Mouse (Mus musculus): ENCODE measurements at regions not wholly inside any gene's neighbourhood (a gene's known extent, or its start where the extent isn't known, plus 50 kb on each side); places are given as distances from the start of the nearest gene placed in this dataset.
"Not testable (repeated sequence)": the region's sequence is repeated elsewhere in the genome, so short reads cannot be mapped to it uniquely, and the experiment has no call there.

DNA sequence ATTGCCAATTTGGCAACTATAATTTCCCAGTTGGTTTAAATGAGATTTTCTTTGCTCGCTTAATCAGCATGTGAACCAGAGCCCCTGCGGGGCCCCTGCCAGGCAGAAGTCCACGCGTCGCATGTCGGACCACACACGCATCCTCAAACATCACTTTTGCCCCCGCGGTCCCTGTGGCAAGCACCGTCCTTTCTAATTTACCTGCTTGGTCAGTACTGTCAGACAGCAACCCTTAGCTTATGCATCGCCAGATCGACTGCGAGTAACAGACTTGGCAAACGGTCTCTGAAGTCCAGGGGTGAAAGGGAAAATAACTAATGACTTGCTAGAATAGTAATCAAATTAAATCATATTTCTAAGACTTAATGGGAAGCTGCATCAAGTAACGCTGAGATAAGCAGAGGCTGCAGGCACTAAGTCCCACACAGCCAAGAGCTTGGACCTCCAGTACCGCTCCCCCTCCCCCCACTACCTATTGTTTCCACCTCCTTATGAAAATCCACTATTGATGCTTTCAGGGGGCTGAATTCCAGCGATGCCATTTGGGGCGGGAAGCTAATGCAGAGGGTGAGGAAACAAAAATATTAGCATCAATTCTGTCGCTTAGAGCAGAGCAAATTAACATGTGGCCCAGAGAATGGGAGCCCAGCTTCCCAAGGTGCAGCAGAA lies 142.0 kb upstream of the Cntnap4 start:
- intact Hi-C loops (cut with DNase I): no loop called here
- DNase-seq: no peak

DNA sequence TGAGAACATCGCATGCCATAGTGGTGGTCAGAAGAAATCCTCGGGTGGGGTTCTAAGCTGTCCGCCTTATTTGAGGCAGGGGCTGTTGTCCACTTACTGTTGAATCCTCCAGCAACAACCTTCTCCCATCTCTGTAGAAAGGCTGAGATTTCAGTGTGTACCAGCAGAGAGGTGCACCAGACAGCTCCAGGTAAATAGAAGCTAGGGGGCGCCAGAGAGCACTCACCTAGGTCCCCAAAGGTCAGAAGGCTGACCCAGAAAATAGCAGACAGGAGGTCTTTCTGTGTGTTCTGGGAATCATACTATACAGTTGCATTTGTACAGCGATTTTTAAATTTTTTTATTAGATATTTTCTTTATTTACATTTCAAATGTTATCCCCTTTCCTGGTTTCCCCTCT lies 157.9 kb upstream of the Cntnap4 start:
- intact Hi-C loops (cut with DNase I): no loop called here

DNA sequence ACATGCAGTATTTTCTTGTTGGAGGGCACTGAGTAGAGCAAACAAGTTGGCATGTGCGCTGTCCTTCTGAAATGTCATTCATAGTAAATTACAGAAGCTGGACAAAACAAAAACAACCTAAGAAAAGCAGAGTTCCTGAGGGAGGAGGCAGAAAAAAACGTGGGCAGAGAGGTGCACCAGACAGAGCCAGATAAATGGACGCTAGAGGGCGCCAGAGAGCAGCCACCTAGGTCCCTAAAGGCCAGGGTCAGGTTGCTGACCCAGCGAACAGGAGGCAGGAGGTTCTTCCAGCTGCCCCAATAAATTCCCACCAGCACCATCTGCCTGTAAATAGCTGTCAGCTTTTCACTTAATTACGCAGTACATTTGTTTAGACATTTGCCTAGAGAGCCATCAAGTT lies 158.6 kb upstream of the Cntnap4 start:
- peak in 1 of 2 experiments; percentile 9 for DNase-seq

More for the DNA sequence above, 157.9 kb upstream of the Cntnap4 start:
- no peak for DNase-seq

DNA sequence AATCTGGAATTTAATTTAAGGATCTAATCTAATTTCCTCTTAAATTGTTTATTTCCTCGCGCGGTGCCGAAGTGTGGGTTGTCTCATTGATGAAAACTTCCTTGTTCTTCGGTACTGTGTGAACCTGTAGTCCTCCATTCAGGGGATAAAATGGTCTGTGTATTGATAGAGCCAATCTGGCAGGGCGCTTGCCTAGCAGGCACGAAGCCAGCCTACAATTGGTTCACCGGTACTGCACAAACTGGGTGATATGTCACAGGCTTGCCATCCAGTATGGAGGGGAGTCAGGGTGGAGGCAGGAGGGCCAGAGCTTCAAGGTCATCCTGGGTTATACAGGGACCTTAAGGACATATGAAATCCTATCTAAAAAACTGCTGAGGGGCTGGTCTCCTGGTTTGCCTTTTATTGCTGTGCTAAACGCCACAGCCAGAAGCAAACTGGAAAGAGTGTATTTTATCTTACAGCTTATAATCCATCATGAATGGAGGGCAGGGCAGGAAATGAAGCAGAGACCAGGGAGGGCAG lies 161.6 kb upstream of the Cntnap4 start:
- no peak for DNase-seq
- intact Hi-C loops (cut with DNase I): no loop called here

More for the DNA sequence above, 158.6 kb upstream of the Cntnap4 start:
- intact Hi-C loops (cut with DNase I): no loop called here

DNA sequence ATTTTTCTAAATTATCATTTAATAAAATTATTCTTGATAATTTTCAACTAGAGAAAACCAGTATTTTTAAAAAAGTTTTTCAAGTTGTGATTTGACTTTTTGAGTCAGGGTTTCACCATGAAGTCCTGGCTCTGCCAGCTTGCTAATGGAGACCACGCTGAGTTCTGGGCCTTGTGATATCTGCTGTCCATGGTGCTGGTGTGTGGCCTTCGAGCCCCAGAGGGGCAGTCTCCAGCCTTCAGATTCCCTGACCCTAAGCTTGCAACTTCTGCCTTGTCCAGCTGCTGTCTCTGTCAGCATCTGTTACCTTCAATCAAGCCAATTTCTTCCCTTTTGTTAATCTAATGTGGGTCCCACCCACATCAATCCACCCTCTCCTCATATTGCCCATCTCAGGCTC lies 165.8 kb upstream of the Cntnap4 start:
- no peak for DNase-seq
- intact Hi-C loops (cut with DNase I): no loop called here

DNA sequence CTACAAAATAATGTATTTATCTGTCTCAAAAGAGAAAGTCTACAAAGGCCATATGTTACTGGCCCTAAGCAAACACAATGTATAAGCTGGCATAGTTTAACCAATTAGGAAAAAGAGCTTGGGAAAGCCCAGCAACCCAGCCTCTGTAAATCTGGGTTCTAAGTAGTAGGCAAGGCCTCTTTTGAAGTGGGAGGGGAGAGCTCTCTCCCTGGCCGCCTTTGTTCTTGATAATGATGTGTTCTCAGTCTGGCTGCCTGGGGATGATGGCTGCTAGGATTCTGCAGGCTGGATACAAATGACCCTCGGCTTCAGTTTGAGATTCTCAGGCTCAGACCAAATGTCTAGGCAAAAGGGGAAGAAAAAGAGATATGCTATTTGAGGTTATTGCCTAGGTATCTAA lies 172.4 kb upstream of the Cntnap4 start:
- DNase-seq: no peak
- intact Hi-C loops (cut with DNase I): no loop called here

DNA sequence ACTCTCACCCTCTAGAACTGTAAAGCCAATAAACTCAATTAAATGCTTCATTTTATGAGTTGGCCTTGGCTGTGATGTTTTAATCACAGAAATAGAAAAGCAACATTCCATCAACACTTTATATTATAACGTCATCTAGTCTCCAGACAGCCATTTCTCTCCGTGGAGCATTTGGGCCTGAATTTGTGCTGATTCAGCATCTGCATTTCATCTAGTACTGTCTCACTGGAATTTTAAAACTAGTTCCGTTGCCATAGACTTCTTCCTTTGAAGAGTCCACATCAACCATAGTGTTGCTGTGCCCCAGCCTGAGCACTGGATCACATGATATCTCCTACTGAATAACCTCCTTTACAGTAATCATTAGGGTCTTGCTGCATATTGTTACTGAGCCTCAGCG lies 179.7 kb upstream of the Cntnap4 start:
- intact Hi-C loops (cut with DNase I): no loop called here
- DNase-seq: no peak

DNA sequence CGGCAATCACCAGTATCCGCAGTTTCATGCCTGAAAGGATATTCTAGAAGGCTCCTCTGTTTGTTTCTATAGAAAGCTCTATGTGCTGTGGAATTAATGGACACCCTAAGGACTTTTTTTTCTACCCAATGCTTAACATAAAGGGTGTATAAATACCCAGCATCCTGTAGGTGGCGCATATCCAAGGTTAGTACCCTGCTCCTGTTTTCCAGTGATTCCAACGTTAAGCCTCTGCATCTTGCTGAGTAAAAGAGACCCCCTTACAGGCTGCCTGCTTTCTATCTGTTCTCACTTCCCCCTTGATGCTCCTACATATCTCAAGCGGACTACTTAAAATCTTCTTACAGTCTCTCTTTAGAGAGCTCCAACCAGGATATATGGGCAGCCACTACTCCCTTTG lies 221.5 kb upstream of the Cntnap4 start:
- DNase-seq: no peak
- intact Hi-C loops (cut with DNase I): no loop called here

DNA sequence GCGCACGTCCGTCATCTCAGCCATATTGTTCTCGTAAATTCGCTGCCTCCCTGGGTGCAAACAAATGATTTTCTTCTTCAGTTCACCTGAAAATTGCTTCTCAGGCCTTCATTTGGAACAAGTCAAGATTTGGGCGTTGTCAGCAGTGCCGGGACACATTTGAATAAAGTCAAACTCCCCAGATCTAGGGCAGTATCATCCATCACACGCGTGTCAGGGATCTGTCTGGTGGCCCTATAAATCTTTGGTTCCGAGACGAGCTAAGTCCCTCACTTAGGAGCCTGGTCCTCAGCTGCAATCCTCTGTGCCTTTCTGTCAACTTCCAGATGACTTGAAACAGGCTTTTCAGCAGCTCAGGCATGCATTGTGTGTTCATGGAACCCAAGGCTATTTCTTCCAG lies 236.7 kb upstream of the Cntnap4 start:
- no peak for DNase-seq
- intact Hi-C loops (cut with DNase I): no loop called here

DNA sequence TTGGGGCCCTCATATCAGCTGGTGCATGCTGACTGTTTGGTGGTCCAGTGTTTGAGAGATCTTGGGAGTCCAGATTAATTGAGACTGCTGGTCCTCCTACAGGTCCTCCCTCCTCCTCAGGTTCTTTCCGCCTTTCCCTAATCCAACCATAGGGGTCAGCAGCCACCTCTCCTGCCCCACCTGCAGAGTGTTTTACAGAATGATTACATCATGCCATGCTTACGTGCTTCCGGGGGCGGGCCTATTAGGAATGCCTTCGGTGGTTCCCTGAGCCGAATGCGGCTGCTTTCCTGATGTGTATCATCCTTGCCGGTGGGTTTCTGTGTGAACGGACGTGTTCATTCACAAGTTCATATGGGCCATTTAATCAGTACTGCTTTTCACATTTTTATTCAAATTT lies 237.8 kb upstream of the Cntnap4 start:
- intact Hi-C loops (cut with DNase I): no loop called here
- DNase-seq: no peak

DNA sequence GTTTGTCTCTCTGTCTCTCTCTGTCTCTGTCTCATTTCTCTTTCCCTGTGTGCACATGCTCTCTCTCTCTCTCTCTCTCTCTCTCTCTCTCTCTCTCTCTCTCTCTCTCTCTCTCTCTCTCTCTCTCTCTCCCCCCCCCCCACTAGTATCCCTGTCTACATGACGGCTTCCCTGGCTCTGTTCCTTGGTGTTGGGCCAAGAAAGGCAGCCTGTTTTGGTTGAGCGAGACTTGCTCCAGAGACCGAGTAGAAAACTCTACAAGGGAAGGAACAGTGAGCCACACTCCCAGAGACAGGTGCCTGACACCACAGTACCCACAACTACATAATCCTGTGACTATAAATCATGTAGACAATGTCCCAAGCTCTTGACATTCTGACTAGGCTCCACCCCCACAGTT lies 260.0 kb upstream of the Cntnap4 start:
- intact Hi-C loops (cut with DNase I): no loop called here
- DNase-seq: no peak

DNA sequence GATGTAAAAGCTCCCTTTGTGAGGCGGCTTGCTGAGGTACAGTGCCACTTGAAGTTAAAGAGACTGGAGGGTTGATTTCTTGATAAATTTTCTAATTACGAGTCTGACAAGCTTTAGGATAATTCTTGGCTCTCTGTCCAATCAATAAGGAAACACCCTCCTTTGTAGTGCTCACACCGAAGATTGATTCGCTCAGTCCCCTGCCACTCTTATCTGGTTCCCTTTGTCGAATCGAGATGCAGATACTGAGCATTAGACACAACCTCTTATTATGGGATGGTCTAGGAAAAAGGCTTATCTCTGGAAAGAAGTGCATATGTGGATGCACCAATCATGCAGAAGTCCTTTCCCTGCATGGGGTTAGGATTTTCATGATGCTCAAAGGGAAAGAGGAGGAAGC lies 261.5 kb upstream of the Cntnap4 start:
- intact Hi-C loops (cut with DNase I): no loop called here
- DNase-seq: no peak

DNA sequence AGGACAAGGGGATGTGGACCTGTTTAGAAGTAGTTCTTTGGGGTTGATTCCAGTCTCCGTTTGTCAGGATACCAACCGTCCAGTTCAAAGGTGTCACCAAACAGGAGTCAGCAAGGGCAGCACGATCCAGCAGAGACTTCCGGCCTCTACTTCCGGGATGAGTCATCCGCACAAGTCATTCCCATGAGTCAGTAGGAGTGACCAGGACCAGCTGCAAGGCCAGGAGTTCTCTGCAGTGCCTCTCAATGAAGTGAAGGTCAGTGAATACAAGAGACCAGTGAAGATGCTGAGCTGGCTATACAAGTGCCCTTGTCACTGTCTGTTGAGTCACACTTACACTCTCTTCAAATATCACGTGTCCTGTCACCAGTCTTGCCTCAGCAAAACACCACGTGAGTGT lies 272.8 kb upstream of the Cntnap4 start:
- intact Hi-C loops (cut with DNase I): no loop called here
- no peak for DNase-seq

DNA sequence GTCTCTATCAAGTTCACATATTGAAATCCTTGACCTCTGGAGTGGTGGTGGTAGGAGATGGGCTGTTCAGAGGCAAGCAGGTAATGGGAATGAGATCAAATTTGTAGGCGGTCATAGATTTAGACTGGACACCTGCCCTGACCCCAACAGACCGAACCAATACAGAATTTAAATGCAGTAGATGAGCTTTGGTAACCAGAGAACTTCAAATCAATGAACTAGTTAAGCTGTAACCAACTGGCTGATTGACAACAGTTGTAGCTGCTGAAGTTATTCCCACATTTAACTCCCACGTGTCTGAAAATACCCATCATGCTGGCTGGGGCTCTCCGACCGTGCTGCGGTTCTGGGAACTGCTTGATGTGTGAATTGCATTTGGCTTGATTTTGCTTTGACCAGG lies 268.5 kb upstream of the Gm6793 start:
- no peak for DNase-seq

DNA sequence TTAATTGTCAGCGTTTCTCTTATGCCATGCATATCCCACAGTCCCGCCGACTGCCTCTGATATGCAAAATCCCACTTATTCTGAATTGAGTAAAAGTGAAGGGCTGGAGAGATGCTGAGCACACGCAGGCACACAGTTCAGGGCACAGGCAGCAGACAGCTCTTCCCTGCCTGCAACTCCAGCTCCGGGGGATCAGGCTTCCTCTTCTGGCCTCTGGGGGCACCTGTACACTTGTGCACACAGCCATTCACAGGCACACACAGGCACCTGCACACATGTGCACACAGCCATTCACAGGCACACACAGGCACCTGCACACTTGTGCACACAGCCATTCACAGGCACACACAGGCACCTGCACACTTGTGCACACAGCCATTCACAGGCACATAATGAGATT lies 254.8 kb upstream of the Gm6793 start:
- no peak for DNase-seq
- intact Hi-C loops (cut with DNase I): no loop called here

More for the DNA sequence above, 268.5 kb upstream of the Gm6793 start:
- intact Hi-C loops (cut with DNase I): no loop called here

DNA sequence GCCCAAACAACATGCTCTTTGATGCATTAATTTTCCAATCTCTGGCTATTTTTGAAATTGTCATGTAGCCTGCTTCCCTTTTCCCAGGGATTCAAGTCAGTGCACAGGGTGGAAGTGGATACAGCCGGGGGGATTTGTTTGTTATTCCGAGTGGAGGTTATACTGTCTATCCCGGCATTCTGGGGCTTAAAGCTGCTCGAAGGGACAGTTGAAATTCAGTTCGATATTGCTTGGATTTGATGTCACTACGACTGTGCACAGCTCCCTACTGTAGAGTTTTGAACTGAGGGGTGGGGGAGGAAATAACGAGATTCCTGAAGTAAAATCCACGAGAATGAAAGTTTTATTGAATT lies 254.4 kb upstream of the Gm6793 start:
- DNase-seq: no peak
- intact Hi-C loops (cut with DNase I): no loop called here

DNA sequence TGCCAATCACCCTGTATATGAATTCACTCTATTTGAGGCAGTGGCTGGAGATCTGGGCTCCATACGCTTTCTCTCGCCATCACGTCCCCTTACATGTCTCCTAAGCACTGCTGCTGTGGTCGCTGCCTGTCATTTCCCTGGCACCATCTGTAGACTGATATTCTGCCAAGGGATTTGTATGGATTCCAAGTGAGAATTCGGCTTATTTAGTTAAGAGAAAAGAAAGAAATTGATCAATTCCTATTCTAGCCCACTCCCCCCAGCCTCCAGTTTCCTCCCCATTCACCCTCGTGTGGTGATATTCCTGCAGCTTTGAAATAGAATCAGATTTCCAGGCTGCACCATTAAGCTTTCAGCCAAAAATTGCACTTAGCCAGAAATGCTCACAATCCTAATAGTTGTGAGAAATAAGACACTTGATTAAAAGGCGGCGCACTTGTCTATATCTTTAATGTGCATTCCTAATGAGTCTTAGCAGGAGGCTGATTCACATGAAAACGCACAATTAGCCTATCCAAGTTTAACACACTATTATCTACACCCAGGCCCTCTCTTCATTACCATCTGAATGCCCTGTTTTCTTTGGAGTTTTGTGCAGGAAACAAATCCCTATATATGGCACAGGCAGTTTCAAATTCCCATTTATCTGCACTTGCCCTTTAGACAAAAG lies 253.8 kb upstream of the Gm6793 start:
- DNase-seq: no peak
- intact Hi-C loops (cut with DNase I): no loop called here

DNA sequence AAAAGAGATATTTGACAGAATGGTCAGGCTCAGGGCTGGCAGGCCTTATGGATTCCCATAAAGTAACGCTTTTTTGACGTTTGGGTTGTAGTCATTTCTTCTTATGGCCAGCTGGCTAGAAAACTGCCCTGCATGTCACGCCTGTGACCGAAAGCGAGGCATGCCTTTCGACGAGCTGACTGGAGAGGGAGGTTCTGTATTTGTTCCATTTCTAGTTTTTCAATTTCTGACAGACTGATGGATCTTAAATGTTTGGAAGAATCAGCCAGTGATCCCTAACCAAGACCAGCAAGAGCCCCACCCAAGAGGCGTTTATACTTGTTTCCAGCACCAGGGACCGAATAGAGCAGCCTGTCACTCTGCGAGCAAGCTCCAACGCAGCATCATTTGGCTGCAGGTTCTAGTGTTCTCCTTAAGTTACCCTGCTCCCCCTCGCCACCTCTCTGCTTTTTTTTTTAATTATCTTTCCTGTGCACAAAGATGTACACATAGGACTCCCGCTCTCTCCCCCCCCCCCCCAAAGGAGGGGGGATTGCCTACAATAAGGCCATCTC lies 243.2 kb upstream of the Gm6793 start:
- no peak for DNase-seq
- intact Hi-C loops (cut with DNase I): no loop called here

DNA sequence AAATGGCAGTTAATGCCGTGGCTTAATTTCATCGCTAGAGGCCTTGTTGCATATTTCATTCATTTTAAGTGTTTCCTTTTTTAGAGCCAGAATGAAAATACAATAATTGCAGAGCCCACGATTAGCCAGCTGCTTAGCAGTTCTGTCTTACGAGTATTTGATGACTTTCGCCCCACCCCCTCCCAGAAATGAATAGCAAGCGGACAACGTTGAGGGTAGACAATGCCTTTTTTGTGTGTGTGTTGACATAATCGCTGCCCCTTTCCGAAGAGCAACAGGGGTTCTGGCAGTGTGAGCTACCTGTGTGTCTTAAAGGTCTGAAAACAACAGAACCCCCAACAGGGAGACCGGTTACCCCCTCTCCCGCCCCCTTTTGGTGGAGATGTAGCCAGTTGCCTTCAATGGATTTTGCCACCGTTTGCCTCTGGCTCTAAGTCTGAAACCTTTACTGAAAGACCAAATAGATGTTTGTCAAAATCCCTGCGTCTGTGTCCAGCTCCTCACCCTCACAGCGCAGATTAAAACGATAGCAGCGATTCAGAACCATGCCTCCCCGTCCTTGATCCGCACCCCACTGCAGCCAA lies 242.6 kb upstream of the Gm6793 start:
- DNase-seq: no peak
- intact Hi-C loops (cut with DNase I): no loop called here

DNA sequence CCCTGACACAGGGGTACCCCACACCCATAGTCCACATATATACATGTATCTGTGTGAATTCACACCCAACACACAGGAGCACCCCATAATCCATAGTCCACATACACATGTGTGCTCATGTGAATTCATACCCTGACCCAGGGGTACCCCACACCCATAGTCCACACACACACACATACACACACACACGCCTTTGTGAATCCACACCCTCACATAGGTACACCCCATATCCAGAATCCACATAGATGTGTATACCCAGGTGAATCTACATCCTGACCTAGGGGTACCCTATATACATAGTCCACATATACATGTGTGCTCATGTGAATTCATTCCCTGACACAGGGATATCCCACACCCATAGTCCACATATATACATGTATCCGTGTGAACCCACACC lies 231.8 kb upstream of the Gm6793 start:
- intact Hi-C loops (cut with DNase I): not testable (repeated sequence)

DNA sequence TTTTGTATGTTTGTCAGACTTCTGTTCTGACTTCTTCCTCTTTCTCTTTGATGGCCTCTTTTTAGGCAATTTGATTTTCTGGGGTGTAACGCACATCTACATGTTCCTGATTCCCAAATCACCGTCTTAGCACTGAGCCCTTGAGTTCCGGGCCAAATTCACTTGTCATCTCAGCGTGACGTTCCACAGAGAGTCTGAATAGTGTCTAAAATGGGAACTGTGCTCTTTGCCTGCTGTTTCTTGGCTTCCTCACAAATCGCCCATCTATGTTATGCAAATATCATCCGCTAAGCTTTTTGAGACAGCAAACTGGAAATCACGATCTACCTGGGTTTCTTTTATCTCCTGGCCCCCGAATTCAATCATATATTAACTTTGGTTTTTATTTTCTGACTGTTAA lies 223.8 kb upstream of the Gm6793 start:
- intact Hi-C loops (cut with DNase I): no loop called here
- no peak for DNase-seq

More for the DNA sequence above, 231.8 kb upstream of the Gm6793 start:
- not testable (repeated sequence) for DNase-seq

DNA sequence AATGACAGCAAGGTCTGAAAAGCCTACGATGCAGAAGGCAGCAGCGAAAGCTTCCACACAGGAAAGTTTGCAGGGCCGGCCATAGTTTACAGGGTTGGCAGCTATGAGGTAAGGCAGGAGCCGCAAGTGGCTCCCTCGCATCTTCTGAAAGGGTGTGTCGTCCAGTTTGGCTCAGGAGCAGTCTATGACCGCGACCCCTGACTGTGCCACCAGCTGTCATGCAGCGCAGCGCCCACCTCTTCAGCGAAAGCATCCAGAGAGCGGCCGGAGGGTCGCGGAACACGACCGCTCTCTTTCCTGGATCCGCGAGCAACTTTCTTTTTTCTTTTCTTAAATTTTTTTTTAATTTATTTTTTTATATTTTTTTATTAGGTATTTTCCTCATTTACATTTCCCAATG lies 221.9 kb upstream of the Gm6793 start:
- DNase-seq; intact Hi-C loops (cut with DNase I): not testable (repeated sequence)
